Mouse (Mus musculus) adipocyte (in vitro differentiated cells): Measurements from ENCODE around the gene Ajm1.
"Not testable (repeated sequence)": the region's sequence is repeated elsewhere in the genome, so short reads cannot be mapped to it uniquely, and the experiment has no call there.

Experiments
- DNase-seq: peaks from one replicate; pipeline ENCODE4 v3.0.0-alpha.2; 2016; ENCODE audit warnings: low spot score

Ajm1 gene

DNA sequence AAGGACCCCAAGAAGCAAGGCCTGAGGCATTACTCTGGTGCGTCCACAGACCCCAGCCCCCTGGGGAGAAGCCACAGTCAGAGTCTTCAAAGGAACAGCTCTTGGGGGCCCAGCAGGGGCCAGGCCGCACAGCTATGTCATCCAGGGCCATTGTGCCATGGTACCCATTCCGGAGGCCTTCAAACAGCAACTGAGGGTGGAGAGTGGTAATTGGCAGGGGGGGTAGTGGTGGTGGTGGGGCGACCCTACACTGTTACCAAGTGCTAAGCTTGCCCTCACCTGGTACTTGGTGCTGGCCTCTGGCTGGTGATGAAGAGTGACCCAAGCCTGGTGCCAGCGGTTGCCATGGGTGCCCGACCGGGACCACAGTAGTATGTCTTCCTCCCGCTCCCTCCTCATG, 15.8 kb downstream of the Ajm1 start:
- no peak for DNase-seq

DNA sequence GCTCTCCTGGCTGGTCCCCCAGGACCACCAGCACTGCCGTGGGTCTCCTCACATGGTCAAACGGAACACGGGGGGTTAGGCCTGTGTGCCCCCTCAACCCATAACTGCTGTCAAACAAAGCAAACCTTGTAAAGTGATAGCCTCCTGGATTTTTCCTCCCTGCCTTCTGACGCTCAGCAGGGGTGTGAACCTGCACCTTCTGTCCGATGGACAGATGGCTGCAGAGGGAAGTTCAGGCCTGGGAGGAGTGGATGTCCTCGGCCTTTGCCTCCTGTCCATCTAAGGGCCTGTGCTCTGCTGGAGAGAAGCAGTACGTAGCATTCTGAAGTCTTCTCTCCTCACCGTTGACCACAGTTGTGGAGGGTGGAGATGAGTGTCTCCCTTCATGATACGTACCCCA, 19.6 kb downstream of the Ajm1 start:
- DNase-seq = no peak

DNA sequence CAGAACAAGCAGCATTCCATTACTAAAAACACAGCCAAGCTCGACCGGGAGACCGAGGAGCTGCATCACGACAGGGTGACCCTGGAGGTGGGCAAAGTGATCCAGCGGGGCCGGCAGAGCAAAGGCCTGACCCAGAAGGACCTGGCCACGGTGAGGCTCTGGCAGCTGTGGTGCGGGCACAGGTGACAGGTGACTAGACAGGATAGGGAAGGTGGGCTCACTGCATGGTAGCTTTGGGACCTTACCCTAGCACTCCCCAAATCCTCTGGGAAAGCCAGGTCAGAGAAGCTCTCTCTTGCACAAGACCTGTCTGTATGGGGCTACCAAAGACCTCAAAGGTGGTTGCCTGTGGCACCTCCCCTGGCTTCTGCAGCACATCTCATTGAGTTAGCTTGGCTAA, 21.0 kb downstream of the Ajm1 start:
- DNase-seq = no peak

DNA sequence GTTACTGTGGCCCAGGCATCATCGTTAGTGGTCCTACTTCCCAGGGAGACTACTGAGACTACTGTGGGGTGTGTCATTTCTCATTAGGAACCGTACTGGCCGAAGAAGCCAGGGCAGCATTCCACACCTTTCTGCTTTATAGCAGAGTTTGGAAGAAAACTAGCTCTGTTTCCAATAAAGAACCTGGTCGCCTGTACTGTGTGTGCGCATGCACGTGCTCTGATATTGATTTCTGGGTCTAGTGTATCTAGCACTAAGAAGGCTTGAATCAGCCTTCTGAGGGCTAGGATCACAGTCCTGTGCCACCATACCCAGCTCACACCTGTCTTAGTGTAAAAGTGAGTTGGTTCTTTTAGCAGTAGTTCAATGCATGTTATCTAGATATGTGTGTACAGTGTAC, 22.8 kb downstream of the Ajm1 start:
- no peak for DNase-seq

DNA sequence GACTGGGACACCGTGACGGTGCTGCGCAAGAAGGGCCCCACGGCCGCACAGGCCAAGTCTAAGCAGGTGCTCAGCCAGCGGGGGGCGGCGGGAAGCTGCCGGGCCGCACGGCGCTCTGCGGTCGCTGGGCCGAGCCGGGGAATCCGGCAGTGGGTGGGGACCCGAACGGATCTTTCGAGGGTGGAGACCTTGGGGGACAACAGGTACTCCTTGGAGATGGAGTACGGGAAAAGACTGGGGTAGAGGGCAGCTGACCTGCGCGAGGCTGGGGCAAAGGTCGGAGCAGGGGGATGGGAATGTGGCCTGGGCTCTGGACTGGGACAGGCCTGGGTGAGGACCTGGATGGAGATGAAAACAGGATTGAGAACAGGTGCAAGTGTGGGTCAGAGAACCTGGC, 23.6 kb downstream of the Ajm1 start:
- no peak for DNase-seq

DNA sequence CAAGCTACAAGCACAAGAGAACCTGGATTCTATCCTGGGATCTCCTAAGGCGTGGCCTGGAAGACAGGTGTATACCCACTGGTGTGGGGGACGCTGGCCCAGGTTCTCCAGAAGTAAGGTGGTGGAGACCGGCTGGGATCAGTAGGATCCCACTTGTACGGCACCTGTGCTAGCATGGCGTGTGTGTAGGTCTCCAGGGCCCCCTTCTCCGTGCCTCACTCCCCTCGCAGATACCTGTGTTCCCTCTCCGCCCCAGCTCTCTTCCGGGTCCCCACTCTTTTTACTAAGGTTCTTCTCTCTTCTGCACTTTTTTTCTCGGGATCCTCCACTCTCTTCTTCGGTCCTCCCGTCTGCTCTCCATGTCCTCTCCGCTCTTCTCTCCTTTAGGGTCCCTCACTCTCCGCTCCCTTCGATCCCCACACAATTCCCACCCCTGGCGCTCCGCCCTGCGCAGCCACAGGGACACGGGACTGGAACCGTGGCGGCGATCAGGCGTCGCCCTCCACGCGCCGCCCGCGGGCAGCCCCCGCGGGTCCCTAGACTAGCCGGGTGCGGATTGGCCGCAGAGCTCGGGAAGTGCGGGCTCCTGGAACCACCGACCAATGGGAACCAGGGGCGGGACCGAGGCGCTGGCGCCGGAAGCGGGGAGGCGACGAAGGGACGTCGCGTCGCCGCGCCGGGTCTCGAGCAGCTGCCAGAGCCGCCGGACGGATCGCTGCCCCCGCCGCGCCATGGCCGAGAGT, 24.2 kb downstream of the Ajm1 start, which contains the start of gene Edf1:
Gene Edf1, plus strand, starts transcription at position 627 of the 743 bp plus-strand sequence.
- DNase-seq = peak; percentile 86

DNA sequence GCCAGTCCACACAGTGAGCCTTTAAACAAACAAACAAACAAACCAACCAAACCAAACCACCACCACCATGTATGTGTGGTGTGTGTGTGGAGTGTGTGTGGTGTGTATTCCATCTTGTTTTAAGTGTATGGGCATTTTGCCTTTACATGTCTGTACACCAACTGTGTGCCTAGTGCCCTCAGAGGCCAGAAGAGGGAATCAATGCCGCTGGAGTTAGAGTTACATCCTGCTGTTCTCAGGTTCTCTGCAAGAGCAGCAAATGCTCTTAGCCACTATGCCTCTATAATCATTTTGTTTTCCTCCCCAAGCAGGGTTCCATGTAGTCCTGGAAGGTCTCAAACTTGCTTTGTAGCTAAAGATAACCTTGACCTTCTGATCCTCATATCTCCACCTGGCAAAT, 25.3 kb downstream of the Ajm1 start:
- no peak for DNase-seq

DNA sequence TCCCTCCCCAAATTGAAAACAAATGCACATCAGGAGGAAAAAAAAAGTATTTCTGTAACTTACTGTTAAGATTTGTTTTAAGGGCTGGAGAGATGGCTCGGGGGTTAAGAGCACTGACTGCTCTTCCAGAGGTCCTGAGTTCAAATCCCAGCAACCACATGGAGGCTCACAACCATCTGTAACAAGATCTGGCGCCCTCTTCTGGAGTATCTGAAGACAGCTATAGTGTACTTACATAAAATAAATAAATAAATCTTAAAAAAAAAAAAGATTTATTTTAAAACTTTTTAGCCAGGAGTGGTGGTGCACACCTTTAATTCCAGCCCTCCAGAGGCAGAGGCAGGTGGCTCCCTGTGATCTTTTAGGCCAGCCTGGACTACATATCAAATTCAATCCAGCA, 26.1 kb downstream of the Ajm1 start:
- DNase-seq = not testable (repeated sequence)

DNA sequence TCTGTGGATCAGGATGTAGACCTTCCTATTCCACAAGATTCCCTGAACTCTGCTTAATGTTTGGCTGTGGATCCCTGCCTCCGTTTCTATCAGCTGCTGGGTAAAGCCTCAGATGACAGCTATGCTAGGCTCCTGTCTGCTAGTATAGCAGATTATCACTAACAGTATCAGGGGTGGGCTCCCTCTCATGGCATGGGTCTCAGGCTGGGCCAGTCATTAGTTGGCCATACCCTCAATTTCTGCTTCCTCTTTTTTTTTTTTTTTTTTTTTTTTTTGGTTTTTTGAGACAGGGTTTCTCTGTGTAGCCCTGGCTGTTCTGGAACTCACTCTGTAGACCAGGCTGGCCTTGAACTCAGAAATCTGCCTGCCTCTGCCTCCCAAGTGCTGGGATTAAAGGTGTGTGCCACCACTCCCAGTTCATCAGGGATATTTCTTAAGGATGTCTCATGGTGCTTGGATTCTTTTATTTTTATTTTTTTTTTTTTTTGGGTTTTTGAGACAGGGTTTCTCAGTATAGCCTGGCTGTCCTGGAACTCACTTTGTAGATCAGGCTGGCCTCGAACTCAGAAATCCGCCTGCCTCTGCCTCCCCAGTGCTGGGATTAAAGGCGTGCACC, 28.3 kb downstream of the Ajm1 start:
- DNase-seq = not testable (repeated sequence)

DNA sequence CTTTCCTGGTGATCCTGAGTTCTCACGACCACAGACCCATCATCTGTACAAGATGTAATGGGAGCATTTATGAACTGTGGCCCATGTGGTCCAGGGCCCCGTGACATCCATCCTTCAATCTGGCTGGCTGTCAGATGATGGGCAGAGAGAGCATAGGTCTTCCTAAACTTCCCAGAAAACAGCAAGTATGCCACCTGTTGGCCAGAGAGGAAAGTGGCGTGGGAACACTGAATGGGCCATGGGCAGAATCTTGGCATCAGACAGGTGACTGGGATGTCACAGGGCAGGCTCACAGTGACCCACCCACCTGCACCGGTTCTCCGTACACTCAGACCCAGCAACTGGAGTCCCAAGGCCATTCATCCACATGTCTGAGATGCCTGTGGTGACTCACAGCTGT, 30.4 kb downstream of the Ajm1 start:
- DNase-seq = peak; percentile 78

DNA sequence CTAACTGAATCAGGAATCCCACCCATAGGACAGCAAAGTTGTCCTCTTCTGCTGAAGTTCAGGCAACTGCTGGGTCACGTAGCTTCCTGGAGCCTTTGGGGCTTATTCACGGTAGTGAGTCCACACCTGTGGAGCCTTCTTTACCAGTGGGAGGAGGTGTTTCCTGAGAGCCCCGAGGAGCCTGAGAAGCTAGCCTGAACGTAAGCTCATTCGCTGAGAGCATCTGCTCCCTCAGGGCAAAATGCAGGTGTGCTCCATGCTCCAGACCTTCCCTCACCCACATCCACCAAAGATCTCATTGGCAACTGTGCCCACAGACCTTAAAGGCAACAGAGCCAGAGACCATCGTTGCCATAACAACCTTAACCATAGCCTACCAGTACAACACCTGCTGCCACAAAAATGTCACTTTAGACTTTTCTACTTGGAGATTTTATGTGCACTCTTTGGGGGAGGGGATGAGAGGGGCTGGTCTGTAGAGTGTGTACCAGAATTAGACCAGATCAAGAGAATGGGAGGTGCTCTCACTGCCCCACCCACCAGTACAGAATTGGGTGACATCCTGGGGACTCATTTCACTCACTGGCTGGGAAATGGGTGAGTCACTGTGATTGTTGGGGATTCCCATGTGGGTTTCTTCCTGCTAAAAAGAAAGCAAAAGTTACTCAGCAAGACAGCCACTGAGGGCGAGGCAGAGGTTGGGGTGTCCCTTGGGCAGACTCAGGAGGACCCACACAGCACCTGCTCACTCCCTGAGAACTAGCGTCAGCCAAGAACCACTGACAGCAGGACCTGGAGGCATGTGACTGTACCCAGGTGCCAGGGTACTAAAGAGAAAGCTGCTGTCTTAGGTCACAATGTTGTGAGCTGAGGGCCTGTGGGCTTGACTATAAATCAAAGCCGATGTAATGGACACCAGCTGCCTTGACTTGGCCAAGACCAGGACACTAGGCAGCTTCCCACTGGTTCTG, 32.3 kb downstream of the Ajm1 start:
- DNase-seq = peak; percentile 48

DNA sequence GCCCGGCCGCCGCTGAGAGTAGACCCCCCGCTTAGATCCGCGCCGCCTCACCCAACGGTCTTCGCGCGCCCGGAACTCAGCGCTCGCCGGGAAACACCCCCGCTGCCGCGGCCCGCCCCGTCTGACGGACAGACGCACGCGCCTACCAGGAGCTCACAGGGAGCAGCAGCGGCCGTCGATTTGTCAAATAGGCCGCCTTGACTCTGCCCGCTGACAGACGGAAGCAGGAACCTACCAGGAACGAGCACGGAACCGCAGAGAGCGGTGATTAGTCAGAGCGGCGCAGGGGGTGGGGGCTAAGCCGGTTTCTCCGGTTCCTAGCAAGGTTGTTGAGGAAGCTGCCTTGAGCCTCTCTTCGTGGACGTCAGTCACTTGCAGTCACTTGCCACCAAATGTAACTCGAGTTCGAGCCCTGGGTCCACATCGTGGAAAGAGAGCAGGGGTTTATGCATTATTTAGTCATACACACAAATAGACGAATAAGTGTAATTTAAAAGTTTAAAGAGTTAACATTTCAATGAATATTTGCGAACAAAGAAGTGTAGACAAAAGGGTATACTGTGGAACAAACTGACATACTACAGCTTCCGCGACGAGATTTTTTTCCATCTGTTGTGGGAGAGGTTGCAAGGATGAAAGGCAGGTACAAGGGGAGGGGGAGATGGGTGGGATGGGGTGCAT, 34.6 kb downstream of the Ajm1 start, which contains the start of gene Traf2:
Gene Traf2, minus strand, starts transcription at position 130 of the 681 bp plus-strand sequence.
- DNase-seq = peak; percentile 97

DNA sequence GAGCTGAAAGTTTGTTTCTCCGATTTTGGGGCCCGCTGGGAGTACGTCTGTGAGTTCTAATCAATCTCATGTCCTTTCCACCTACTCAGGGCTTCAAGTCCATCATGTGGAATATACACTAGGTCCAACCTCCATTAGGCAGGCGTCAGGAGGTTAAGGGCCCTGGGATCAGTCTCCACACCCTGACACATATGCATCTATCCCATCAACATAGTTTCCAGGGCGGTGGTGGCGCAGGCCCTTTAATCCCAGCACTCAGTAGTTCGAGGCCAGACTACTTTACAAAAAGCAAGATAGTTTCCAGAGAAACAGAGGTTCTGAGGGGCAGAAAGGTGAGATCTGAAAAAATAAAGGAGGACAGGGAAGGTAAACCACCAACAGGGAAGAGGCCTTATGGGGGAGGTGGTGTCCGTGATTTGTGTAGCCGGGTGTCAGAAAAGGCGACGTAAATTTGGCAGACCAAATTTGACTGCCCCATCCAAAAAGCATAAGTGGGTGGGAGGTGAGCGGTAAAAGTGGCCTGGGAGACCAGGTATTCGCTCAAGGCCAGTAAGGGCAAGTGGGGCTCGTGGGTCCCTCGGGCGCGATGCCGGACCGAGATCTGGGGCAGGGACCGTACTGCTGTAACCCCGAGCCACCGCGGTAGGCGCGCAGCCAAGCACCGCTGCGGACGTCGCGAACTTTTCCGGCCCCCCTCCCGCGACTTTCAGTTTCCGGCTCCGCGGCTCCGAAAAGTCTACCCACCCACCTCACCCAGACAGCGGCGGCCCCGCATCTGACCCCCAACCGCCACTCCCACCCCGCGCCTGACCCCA, 35.4 kb downstream of the Ajm1 start:
- DNase-seq = peak; percentile 64

DNA sequence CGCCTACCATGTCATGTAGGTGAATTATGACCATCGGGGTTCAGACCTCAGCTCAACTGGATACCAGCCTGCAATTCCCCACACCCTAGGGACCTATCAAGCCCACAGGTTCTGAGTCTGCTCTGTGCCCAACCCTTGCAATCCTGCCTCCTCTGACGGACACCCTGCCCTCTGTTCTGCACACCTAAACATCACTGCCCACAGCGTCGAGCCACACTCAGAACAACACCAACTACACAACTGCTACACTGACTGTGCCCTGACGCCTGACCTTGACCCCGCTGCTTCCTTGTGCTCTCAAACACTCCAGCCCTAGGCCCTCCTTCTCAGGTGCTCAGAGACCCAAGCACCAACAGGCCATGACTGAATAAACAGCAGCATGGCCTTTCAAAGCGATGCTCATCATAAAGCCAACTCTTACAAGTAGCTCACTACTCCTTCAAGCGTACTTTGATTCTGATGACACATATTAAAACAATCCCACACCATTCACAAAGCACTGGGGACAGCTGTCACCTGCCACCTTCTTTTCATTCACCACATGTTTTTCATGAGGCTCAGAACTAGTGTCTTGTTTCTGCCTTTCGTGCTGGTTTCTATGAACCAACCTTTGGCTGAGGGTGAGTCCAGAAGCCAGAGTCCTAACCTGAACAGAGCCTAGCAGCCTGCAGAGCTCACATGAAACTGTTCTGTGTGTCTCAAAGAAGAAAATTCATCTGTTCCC, 39.8 kb downstream of the Ajm1 start:
- DNase-seq = no peak

DNA sequence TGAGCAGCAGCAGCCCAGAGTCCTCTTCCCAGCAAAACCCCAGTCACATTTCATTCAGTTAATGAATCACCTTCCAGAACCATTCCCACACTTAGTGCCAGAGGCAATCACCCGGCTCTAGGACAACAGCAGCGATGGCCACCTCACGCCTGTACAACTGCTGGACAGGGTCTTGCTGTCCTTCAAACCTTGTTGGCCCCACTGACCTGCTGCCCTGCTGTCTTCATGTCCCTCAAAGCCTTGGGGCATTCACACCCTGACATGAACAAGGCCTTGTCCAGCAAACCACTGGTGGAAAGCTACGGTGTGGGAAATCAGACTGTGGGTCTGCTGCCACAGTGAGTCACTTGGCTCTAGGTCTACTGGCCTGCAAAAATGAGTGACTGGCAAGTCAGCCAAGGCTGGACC, 41.0 kb downstream of the Ajm1 start:
- DNase-seq = peak; percentile 41

DNA sequence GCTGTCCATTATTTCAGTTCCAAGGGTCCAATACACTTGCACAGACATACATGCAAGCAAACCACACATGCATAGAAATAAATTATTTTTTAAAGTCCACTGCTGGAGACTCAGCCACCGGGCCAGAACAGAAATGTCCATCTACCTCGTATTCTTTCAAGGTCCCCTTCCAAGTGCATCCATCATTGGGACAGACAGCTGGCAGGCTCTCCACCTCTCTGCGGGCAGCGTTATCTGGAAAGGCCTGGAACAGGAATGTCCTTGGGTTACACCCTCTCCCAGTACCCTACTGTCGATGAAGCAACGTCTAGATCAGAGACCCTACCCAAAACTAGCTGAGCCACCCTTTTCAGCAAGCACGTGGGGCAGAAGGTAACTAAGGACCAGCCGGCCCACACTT, 45.0 kb downstream of the Ajm1 start:
- DNase-seq = peak; percentile 31

DNA sequence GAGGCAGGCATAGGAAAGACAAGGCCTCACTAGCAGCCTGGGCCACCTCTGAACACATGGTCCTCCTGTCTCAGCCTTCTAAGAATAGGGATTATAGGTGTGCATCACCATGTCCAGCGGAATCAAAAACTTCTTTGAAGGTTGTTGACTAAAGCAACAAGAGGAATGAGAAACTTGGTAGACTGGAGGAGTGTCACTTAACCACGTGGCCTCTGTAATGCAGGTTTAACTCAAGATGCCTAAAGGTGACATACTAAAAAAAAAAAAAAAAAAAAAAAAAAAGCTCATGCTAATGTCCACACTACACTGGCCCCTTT, 46.7 kb downstream of the Ajm1 start:
- no peak for DNase-seq

DNA sequence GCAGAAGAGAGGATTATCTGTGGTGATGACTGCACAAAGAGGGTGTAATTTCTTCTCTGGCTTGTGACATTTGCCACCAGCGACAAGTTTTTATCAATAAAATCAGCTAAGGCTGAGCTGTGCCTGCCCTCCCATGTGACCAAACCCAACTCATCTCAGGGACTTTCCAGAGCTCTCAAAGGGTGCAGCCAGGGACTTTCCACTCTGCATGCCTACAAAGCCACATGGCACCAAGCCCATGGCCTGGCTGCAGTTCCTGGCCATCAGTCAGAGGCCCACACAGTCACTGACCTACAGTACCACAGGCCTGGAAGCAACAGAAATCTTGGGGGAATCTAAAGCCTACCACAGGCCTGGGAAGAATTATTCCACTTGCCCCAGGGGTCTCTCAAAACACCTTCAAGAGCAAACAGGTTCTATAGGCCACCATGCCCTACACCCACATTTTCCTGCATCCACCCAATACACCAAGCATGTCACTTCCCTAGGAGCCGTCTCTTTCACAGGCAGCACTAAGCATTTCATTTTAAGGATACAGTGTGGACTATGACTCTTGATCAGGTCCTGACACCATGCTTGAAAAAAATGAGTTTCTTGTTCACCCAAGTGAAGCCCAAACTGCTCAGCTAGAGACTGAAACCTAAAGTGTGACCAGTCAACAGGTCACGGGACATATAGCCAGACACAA, 47.2 kb downstream of the Ajm1 start:
- DNase-seq = peak; percentile 96

DNA sequence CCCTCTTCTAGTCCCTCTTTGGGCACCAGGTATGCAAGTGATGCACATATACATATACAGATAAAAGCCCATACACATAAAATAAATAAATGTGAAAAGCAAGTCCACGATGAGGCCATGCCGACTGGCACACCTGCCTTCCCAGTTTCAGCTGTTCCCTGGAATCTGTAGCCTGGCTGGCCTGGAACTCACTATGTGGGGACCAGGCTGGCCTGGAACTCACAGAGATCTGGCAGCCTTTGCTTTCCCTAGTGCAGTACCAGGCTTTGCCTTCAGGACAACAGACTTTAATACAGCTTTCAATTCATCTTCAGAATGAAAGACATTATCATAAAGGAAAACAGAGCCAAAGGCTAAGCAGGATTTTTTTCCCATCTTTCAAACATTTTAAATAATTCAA, 47.9 kb downstream of the Ajm1 start:
- DNase-seq = peak; percentile 39
